Mouse (Mus musculus) C2C12 (cell line): ENCODE data around the gene Grcc10. TPM values are rescaled to one million over a fixed set of nuclear protein-coding genes. Genes with fewer than 3 reads are reported as not detected.

ENCODE experiments used
- H3K27me3 ChIP-seq: one replicate; pipeline ENCODE4 v1.6.1; 2011; ENCODE audit not compliant: control insufficient read depth, insufficient read depth, insufficient read length
- H3K36me3 ChIP-seq: one replicate; pipeline ENCODE4 v1.6.1; 2011; ENCODE audit not compliant: control insufficient read depth, insufficient read depth
- H3K4me3 ChIP-seq: one replicate; pipeline ENCODE4 v1.5.1; 2011; ENCODE audit warnings: mild to moderate bottlenecking, control low read depth; ENCODE audit not compliant: poor library complexity, insufficient read depth, severe bottlenecking
- H3K79me2 ChIP-seq: one replicate; pipeline ENCODE4 v1.6.1; 2011; ENCODE audit not compliant: control insufficient read depth, insufficient read depth
- H3K79me3 ChIP-seq: one replicate; pipeline ENCODE4 v1.6.1; 2011; ENCODE audit warnings: low read depth, control low read depth
- H3ac ChIP-seq: one replicate; pipeline ENCODE3; 2011; ENCODE audit warnings: low read depth; ENCODE audit not compliant: control insufficient read depth, insufficient read length
- CEBPB ChIP-seq: IDR thresholded peaks from one replicate; pipeline ENCODE4 v1.6.1; 2011; ENCODE audit warnings: low read depth, mild to moderate bottlenecking, control low read depth, moderate library complexity
- CTCF ChIP-seq: IDR thresholded peaks from one replicate; pipeline ENCODE4 v1.5.1; 2011; ENCODE audit not compliant: control insufficient read depth, insufficient read depth, insufficient read length
- FOSL1 ChIP-seq: IDR thresholded peaks from one replicate; pipeline ENCODE4 v1.8.0; 2011; ENCODE audit warnings: mild to moderate bottlenecking, low read length; ENCODE audit not compliant: poor library complexity, insufficient read depth, severe bottlenecking
- MAX ChIP-seq: IDR thresholded peaks from one replicate; pipeline ENCODE4 v1.6.1; 2011; ENCODE audit warnings: mild to moderate bottlenecking, control low read depth
- MYOD1 ChIP-seq: IDR thresholded peaks from one replicate; pipeline ENCODE4 v1.6.1; 2011; ENCODE audit warnings: low read depth; ENCODE audit not compliant: control insufficient read depth, insufficient read length
- MYOG ChIP-seq: IDR thresholded peaks from one replicate; pipeline ENCODE4 v1.6.1; 2011; ENCODE audit not compliant: control insufficient read depth, insufficient read length; ENCODE audit errors: extremely low read depth
- USF1 ChIP-seq: IDR thresholded peaks from one replicate; pipeline ENCODE4 v1.6.1; 2011; ENCODE audit warnings: low read depth, mild to moderate bottlenecking, control low read depth, moderate library complexity
- polyA plus RNA-seq: library from polyadenylated mRNA; unstranded; fragments of >200 nt; fragmentation: generic; extraction: Trizol; gene quantifications from one replicate; pipeline ENCODE4 v1.2.1, GENCODE M21; 2012; ENCODE audit warnings: missing spikeins

The Grcc10 gene
- polyA plus RNA-seq, 1 experiment = 294 TPM

GRCm38 (mm10) chr6:124704417-124704816 lies 36.8 kb downstream of the Grcc10 start:
- Histone ChIP-seq H3K27me3 (no peaks in the 10 kb centered on the region), H3K79me3 (peaks cover 38% of the 10 kb centered on the region), H3K4me3 (no peak overlapping the region), H3K79me2 (peaks cover 44% of the 10 kb centered on the region), H3K36me3 (peaks cover 79% of the 10 kb centered on the region), H3ac (no peak overlapping the region)
- TF ChIP-seq CTCF = no peak
- TF ChIP-seq MAX = no peak
- TF ChIP-seq USF1 = no peak
- TF ChIP-seq MYOD1 = no peak

GRCm38 (mm10) chr6:124703789-124704188 lies 37.4 kb downstream of the Grcc10 start:
- Histone ChIP-seq H3K79me3 (peaks cover 31% of the 10 kb centered on the region), H3ac (no peak overlapping the region), H3K36me3 (peaks cover 74% of the 10 kb centered on the region), H3K27me3 (no peaks in the 10 kb centered on the region), H3K79me2 (peaks cover 38% of the 10 kb centered on the region), H3K4me3 (no peak overlapping the region)
- TF ChIP-seq CTCF (no peak), MYOD1 (no peak), USF1 (no peak)

GRCm38 (mm10) chr6:124702784-124703103 lies 38.4 kb downstream of the Grcc10 start:
- no peaks in the 10 kb centered on the region for H3K27me3 ChIP-seq
- H3K36me3 ChIP-seq = peaks cover 68% of the 10 kb centered on the region
- peaks cover 28% of the 10 kb centered on the region for H3K79me2 ChIP-seq
- H3ac ChIP-seq = no peak overlapping the region
- H3K4me3 ChIP-seq = no peak overlapping the region
- TF ChIP-seq MAX = no peak
- no peak for TF ChIP-seq MYOG
- no peak for TF ChIP-seq MYOD1
- TF ChIP-seq CTCF = peak; percentile 69
- peaks cover 21% of the 10 kb centered on the region for H3K79me3 ChIP-seq

GRCm38 (mm10) chr6:124702102-124702783 lies 38.9 kb downstream of the Grcc10 start:
- H3K79me3 ChIP-seq = peaks cover 16% of the 10 kb centered on the region
- H3K36me3 ChIP-seq = peaks cover 63% of the 10 kb centered on the region
- peaks cover 23% of the 10 kb centered on the region for H3K79me2 ChIP-seq
- no peaks in the 10 kb centered on the region for H3K27me3 ChIP-seq
- TF ChIP-seq USF1 = no peak
- no peak for TF ChIP-seq MYOD1
- H3ac ChIP-seq = no peak overlapping the region
- H3K4me3 ChIP-seq = no peak overlapping the region

GRCm38 (mm10) chr6:124701338-124701737 lies 39.8 kb downstream of the Grcc10 start:
- H3ac ChIP-seq = no peak overlapping the region
- H3K4me3 ChIP-seq = no peak overlapping the region
- TF ChIP-seq MYOG = no peak
- TF ChIP-seq FOSL1 = no peak
- no peak for TF ChIP-seq MAX
- TF ChIP-seq MYOD1 = no peak
- TF ChIP-seq USF1 = no peak
- no peak for TF ChIP-seq CEBPB
- TF ChIP-seq CTCF = no peak
- H3K27me3 ChIP-seq = no peaks in the 10 kb centered on the region
- H3K79me2 ChIP-seq = peaks cover 14% of the 10 kb centered on the region
- H3K36me3 ChIP-seq = peaks cover 60% of the 10 kb centered on the region
- peaks cover 7% of the 10 kb centered on the region for H3K79me3 ChIP-seq

- H3K27me3 ChIP-seq = no peaks in the 10 kb centered on the region
- peaks cover 48% of the 10 kb centered on the region for H3K36me3 ChIP-seq
- no peak overlapping the region for H3K4me3 ChIP-seq
- no peaks in the 10 kb centered on the region for H3K79me3 ChIP-seq
- peak; percentile 66 for TF ChIP-seq CEBPB
- no peak for TF ChIP-seq FOSL1
- no peak for TF ChIP-seq MAX
- no peak for TF ChIP-seq CTCF
- TF ChIP-seq MYOD1 = peak; percentile 53
- H3K79me2 ChIP-seq = peaks cover 1% of the 10 kb centered on the region
- H3ac ChIP-seq = no peak overlapping the region
Observed at GRCm38 (mm10) chr6:124699962-124700610, 41.1 kb downstream of the Grcc10 start.
